Mouse (Mus musculus) gastrocnemius, adult 18-20 months (tissue): ENCODE measurements around the gene Rab13. TPM values are rescaled to one million over a fixed set of nuclear protein-coding genes. Genes with fewer than 3 reads are reported as not detected.

ENCODE experiments used
- DNase-seq: peaks from one replicate; pipeline ENCODE4 v3.0.0; 2021; ENCODE audit warnings: low spot score
- long read RNA-seq, 2 experiments: library from polyadenylated mRNA; stranded (forward); transcript quantifications; one replicate each; pipeline ENCODE4 v2.0.0; 2021
- total RNA-seq, 2 experiments: library from RNA; stranded (reverse); gene quantifications; 2 replicates each; pipeline ENCODE4 v1.2.3; 2021

Gene Rab13
- 1 to 10 TPM; 6.1 to 9.6 TPM for total RNA-seq
- long read RNA-seq, experiment 1, partial matches to known transcripts, result 1 of 5 reads
- long read RNA-seq, experiment 1, other reads (novel, unspliced or antisense), result 0 of 5 reads
- long read RNA-seq, experiment 2, partial matches to known transcripts, result 6 of 9 reads
- long read RNA-seq, experiment 2, other reads (novel, unspliced or antisense), result 1 of 9 reads

DNA sequence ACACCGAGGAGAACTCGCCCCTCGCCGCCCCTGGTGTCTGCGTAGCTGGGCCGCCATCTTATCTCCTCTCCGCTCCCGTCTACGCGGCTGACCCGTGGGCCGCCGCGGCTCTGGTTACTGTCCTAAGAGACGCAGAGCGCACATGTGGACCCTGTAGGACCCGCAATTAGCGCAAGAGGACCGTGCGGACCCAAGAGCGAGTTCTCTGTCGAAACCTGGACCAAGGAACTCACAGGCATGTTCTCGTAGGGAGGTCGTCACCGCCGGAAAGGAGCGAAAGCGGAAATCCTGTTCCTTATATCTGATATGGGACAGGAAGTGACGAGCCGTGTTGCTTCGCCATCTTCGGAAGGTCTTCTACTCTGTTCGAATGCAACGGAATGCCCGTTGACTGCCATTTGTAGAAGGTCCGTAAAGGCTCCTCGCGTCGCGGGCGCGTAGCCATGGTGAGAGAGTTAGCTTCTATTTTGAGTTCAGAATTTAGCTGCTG, at the start of gene Rab13, which contains the start of gene Rps27:
TSS of gene Rab13 (plus strand) at position 319 of the 490 bp plus-strand sequence.
TSS of gene Rps27 (minus strand) at position 275 of the 490 bp plus-strand sequence.
- DNase-seq, result peak; percentile 94

DNA sequence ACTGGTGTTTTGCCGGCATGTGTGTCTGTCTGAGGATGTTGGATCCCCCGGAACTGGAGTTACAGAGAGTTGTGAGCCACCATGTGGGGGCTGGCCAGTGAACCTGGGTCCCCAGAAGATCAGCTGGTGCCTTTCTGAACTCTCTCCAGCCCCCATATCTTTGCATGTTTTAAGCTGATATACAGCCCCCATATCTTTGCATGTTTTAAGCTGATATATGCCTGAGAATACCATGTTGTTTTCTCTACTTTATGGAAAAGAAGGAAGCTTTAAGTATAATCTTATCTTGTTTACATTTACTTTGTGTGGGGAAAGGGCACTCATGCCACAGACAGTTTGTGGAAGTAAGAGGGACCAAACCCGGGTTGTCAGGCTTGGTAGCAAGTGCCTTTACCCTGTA, 33.9 kb upstream of the Rab13 start:
- DNase-seq, result no peak

DNA sequence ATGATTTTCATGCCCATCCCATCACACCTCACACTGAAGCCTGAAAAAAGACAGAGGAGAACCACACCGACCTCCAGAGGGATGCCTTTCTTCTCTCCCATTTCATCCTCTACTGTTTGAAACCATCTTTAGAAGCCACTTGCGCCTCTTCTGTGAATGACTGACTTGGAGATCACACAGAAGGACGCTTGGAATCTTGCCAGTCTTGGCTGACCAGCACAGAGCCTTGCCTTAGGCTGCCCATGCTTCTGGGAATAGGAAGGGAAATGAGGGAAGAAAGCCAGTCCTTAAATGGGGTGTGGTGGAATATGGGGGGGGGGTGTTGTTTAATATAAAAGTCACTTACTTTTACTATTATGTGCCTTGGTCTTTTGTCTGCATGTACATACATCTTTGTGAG, 29.9 kb upstream of the Rab13 start:
- DNase-seq, result no peak

DNA sequence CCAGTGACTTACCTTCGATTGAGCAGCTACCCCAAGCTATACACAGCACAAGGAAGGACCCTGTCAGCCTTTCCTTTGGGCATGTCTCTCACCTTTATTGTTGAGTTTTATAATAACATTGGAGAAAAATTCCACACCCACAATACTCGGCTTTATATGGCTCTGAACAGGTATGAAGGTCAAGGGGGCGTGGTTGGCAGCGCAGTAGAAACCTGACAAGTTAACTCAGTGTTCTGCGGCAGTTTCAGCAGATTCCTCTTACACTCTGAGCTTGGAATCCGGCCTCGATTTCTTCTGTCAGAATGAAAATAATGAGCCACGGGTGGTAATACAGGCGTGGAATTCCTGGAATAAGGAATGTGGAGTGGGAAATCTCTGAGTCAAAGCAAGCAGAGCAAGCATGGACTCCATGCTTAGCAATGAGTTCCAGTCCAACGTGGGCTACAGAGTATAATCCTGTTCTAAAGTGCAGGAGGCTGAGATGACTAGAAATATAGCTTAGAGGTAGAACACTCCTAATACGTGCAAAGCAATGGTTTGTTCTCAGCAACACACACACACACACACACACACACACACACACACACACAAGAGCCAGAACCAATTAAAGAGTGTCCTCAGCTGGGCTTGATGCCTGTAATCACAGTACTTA, 22.5 kb upstream of the Rab13 start:
- DNase-seq, result no peak

DNA sequence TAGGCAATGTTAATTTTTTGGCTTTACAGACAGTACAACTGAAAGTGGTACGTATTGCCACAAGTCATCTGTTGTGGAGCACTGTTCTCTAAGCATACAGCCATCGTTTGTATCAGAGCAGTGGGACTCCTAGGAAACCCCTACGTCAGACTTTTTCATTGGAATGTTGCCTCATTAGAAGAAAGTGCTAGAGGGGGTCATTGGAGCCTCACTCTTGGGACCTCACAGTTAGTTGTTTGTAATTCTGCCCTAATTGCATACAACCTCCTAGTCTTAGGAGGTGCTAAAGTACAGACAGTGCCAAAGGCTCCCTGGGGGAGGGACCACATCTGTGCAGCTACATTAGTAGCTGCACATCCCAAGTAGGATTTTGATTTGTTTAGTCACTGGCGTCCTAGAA, 18.7 kb upstream of the Rab13 start:
- no peak for DNase-seq

DNA sequence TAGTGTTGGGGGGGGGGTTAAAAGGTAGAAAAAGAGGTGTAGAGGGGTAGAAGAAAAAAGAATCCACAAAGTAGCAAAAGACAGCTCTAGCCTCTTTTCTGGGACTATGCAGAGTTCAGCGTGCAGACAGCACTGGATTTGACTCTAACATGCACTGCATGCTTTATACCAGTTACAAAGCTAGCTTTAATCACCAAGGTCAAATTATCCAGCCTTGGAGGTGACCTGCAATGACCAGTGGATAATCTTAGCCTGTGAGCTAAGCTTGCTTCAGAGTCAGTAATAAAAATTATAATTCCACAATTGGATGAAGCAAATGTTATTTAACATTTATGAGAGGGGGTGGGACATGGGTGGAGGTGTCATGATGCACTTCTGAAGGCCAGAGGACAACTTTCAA, 17.9 kb upstream of the Rab13 start:
- DNase-seq, result no peak

DNA sequence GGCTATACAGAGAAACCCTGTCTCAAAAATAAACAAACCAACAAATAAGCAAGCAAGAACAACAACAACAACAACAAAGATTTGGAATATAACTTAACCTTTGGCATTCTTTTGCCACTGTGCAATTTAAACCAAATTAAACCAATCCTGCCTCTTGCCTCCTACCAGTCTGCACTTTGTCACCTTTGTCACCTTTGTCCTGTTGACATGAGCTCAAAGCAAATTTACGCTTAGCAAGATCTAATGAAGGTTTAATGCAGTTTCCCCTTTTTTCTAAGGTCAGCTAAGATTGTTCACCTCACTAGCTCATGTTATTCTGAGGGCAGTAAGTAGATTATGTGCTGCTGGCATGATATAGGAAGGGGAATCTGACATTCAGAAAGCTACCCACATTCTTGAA, 15.9 kb upstream of the Rab13 start:
- DNase-seq, result no peak

DNA sequence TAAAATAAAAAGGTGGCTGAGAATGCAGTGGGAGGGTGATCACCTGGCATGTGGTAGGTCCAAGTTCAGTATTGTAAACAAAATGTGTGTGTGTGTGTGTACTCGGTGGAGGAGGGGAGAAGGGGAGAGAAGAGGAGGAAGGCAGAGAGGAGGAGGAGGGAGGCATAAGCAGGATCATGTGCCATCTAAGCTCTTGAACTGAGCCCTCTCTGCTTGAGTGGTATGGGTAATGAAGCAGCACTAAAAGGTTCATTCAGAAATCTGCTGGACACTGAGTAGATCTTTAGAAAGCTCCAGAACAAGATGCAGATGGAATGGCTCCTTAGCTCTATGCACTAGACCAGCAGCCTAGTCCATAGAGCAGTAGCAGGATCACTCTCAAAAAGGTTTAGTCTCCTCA, 10.6 kb upstream of the Rab13 start:
- no peak for DNase-seq

DNA sequence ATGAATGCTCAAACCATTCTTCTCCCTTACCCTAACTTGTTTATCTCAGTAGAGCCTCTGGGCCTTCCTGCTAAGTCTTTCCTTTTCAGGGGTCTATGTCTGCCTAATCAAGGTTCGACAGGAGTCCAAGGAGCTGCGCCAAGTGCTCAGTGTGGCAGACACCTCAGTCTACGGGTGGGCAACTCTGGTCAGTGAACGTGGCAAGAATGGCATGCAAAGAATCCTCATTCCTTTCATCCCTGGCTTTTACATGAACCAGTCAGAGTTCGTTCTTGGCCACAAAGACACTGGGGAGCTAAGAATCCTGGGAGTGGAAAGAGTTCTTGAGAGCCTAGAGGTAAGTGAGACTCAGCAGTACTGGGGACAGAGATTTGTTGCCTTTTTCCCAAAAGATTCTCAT, 9.9 kb upstream of the Rab13 start:
- DNase-seq, result no peak

DNA sequence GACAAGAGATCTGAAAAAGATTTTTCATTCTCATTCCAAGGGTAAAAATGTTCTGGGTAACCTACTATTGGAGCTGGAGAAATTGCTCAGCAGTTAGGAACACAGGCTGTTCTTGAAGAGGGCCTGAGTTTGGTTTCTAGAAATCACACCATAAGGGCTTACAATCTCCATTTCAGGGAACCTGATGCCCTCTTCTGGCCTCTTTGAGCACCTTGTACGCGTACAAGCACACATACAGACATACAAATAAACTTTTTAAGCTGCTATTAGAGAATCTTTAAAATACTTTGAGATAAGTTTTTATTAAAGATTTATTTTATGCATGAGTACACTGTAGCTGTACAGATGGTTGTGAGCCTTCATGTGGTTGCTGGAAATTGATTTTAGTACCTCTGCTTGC, 8.9 kb upstream of the Rab13 start:
- DNase-seq, result no peak

DNA sequence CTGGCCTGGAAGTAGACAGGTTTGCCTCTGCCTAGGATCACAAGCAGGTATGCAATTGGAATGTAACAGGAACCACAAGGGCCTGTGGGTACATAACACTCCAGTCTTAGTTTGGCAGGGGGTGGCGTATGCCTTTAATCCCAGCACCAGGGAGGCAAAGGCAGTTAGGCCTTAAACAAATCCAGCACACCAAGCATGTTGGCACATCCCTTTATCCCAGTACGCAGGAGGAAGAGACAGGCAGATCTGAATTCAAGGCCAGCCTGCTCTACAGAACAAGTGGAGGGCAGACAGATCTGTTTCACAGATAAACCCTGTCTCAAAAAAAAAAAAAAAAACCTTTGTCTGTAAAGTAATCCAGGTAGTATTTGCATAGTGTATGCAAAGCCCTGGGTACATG, 4.8 kb upstream of the Rab13 start:
- no peak for DNase-seq

DNA sequence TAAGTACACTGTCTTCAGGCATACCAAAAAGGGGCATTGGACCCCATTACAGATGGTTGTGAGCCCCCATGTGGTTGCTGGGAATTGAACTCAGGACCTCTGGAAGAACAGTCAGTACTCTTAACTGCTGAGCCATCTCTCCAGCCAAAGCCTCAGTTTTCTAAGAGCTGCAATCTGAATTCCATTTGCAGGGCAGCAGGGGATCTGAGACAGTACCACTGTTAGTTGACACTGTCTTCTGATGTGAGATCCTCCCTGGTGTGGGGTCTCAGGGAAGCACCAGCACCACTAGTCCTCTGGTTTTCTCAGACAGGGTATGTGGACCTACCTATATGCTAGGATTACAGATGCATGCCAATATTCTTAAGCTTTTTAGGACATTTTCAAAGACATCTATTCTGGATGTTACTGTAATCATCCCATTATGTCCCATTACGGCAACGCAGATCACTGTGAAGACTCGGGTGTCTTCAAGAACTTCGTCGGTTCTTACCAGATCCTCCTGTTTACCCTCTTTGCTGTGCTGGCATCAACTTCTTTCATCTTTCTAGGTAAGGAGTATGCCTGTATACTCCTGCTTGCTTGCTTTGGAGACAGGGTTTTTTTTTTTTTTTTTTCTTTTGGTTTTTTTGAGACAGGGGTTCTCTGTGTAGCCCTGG, 3.5 kb upstream of the Rab13 start:
- DNase-seq, result no peak

DNA sequence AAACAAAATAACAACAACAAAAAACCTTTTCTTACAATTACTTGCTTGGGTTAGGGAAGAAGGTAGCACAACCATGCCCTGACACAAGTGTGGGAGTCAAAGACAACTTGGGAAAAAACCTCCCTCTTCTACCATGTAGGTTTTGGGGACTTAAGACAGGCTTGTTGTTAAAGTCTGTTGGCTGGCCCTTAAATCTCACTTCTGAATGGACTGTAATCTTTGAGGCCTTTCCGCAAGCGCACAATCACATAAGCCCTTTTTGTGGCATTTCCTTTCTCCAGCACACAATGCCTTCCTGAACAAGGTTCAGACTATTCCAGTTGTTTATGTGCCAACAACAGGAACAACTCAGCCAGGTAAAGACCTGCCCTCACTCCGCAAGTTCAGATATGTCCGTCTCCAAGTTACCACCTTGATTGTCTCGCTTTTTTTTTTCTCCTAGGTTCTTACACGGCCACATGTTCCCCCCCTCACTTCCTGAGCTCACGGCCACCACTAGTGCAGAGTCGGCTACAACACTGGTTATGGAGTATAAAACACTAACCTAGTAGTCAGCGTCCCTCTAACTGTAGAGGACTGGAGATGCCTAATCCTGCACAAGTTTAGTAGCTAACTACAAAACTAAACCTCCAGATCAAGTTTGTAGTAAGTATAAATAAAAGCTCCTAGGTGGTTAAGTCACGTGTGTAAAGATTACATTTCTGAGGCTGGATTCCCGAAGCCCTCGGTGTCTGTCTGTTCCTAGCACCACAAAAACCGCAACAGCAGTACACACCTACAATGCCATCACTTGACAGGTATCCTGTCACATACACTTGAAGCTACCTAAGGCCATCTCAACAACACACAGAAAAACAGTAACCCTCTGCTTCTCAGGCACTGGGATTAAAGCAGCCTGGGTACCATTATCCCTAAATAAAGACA, 1.8 kb upstream of the Rab13 start:
- no peak for DNase-seq

DNA sequence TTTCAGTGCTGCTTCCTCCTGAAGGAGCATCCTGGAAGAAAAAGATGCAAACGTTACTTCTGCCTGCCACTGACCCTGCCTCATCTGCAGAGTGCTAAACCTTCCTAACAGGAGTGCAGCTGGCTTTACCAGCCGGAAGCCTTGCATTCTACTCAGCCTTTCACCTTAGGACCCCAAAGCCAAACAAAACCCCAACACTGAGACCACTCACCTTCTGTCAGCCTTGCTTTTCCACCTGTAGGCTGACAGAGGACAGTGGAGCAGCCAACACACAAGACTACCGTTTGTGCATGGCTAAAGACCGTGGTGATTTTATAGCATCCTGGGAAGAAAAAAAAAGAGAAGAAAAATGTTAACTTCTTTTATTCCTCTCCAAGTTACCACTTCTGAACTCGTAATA, 772 bp upstream of the Rab13 start:
- DNase-seq, result no peak

DNA sequence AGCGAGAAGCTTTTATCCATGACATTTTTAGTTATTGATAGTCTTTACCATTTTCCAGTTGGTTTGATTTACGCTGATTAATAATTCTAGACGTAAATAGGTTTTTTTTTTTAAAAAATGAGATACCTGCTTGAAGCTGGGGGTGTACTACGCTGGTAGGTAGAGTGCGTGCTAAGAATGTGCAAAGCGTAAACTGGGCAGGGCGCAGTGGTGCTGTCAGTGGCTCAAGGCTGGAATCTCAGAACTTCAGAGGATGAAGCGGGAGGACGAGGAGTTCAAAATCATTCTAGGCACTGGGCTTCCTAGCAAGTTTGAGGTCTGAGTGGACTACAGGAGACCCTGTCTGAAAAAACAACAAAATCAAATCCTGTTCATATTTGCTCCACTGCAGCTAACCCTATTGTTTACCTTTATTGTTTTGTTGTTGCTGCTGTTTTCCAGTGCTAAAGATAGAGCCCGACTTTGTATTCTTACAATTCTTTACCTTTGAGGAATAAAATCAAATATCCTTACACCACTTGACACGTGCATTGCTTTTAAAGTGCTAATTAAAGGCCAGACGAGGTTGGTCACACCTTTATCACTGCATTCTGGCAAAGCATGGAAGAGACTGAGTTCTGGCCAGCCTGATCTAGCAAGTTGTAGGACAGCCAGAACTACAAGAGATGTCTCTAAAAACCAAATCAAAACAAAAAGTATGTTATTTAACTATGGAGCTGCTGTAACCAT, 625 bp downstream of the Rab13 start:
- DNase-seq, result no peak

DNA sequence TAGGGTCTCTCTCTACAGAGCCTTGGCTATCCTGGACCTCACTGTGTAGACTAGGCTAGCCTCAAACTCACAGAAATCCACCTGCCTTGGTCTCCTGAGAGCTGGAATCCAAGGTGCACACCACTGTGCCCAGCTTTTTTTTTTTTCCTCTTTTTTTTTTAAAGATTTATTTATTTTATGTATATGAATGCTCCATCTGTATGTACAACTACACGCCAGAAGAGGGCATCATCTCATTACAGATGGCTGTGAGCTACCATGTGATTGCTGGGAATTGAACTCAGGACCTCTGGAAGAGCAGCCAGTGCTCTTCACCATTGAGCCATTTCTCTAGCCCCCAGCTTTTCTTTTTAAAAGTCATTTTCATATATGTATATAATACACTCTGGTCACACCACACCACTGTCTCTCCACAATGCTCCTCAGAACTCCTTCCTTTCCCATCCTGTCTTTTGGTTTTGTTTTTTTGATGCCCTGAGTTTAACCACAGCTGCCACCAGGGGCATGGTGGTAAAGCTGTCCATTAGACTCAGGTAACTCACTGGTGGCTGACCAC, 2.4 kb downstream of the Rab13 start:
- DNase-seq, result no peak

DNA sequence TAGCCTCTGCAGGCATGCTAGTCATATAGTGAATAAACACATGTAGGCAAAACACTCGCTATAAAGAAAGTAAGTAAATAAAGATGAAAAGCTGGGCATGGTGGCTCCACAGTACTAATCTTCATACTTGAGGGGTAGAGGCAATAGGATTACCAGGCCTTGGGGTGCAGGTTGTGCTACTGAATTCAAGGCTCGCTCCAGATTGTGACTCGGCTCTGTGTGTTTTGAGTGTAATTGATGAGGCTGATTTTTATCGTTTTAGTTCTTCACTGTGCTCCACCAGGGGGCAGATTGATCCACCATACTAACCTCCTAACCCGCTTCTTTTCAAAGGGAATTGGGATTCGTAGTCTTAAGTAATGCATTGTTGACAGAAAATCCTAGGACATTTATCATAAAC, 6.6 kb downstream of the Rab13 start:
- DNase-seq, result peak; percentile 52

DNA sequence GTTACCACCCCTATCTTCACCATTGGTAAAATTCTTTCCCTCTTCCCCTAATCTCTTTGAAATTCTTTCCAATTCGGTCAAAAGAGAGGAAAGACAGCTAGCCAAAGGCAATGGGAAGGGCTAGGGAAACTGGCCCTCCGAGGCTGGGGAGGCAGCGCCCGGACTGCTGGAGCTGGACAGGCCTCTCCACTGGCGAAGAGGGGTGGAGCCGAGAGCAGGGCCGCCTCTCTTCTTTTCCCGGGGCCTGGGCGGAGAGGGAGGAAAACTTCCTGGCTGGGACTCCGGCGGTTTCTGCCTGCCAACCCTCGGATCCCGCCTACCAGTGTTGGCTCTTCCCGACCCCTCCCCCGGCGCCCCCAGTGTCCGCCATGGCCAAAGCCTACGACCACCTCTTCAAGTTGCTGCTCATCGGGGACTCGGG, 7.0 kb downstream of the Rab13 start:
- peak; percentile 86 for DNase-seq

DNA sequence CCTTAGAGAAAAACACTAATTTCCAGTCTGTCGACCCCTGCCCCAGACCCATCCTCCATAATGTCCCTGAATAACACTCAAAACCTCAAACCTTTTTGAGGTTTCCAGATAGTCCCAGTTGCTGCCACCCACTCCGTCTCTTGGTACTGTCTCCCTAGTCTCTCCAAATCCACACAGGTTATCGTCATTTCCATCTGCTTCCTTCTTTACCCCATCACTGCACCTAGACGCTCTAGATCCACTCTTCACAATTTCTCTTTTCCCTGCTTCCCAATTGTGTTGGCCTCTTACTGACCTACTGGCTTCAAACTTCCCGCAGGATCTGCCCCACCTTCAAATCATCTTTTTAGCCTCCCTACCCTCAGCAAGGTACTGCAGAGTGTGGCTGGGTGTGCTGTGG, 7.6 kb downstream of the Rab13 start:
- no peak for DNase-seq

DNA sequence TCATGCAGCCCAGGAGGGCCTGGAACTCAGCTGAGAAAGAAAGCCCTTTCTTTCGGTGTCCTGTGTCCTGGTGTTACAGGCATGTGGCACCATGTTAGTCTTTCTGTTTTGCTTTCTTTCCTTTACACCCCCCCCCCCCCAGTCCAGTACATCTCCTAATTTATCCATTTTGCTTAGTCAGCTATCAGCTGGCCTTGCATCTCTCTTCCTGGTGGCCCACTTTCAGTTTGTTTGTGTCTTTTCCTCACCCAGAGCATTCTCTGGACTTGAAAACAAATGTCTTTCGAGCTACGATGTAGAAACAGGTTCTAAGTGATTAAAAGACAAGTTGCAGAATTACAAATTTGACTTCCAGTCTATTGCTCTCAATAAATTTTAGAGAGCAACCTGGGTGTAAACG, 9.0 kb downstream of the Rab13 start:
- no peak for DNase-seq

DNA sequence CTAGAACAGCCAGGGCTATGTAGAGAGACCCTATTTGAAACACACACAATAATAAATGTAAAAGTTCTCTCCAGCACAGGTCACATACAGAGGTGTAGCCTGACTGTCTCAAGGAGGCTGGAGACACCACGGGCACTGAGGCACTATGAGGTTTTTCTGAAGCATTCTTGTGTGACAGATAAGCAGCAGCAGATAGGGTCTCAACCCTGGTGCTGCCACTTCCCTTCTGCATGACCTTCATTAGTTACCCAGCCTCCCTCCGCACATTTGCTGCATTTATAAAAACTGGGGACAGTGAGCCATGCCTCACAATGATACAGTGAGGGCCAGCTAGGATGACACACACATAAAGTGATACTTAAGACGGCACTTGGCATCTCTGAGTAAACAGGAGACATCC, 9.4 kb downstream of the Rab13 start:
- peak; percentile 30 for DNase-seq
